Mouse (Mus musculus): Measurements from ENCODE around the gene Pla2r1.

Pla2r1 gene

DNA sequence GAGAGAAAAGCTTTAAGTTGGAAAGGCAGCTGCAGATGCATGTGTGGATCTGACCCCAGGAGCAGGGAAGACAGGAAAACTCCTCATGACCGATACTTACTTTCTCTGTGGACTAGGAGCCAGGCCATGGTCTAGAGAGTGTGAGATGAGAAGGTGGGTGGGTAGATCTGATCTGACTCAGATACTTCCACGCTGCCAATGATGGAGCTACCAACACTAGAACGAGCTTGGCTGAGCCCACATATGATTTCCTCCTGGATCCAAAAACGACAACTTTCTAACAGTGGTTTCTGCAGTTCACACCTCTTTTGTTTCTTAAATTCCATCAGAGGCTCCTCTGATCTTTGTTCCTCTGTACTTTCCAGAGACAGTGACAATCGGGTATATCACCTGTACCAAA, 151.4 kb downstream of the Pla2r1 start:
- DNase-seq = no peak

DNA sequence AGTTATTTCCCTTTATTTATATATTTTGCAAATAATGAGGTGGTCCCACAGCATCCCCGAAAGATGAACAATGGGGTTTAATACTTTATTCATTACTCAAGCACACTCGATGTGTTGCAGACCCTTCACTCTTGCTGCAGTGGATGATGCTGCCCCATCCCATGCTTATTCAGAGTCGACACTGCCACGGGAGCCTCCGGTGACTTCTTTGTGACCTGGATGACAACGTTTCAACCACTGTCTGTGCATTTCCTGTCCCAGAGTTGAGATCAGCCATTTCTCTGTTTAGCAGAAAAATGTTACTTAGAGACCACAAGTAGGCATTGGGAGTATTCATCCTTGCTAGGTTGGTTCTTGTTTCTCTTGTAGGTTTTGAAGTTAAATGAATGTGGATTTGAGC, 159.3 kb downstream of the Pla2r1 start:
- no peak for DNase-seq

- DNase-seq = no peak
These were observed 160.8 kb downstream of the Pla2r1 start for GRCm38 (mm10) chr2:60392286-60392685.

DNA sequence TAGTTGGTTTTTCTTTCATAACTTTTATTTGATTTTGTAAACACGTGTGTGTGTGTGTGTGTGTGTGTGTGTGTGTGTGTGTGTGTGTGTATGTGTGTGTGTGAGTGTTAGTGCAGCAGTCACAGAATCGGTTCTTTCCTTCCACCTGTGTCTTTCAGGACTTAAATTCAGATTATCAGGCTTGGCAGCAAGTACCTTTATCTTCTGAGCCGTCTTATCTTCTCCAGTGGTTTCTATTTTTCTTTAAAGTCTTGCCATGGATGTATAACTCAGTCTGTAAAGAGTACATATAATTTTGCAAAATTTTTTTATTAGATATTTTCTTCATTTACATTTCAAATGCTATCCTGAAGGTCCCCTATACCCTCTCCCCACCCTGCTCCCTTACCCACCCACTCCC, 165.7 kb downstream of the Pla2r1 start:
- no peak for DNase-seq

DNA sequence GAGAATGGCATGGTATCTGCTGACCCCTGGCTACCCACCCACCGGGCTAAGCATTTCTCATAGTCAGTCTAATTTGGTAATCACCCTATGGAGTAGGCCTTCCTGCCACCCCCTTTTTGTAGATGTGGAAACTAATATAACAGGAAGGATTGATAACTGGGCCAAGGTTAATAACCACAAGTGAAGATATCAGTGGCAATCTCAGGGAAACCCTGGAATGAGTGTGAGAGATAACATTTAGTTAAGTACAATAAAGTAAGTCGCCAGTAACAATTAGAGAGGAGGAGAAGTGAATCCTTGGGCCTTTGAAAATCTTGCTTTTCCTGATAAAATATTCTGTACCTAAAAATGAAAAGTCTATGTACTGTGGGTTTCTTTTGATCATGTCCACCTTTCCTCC, 166.3 kb downstream of the Pla2r1 start:
- DNase-seq = no peak

GRCm38 (mm10) chr2:60384763-60385085, 168.4 kb downstream of the Pla2r1 start:
- DNase-seq = no peak

DNA sequence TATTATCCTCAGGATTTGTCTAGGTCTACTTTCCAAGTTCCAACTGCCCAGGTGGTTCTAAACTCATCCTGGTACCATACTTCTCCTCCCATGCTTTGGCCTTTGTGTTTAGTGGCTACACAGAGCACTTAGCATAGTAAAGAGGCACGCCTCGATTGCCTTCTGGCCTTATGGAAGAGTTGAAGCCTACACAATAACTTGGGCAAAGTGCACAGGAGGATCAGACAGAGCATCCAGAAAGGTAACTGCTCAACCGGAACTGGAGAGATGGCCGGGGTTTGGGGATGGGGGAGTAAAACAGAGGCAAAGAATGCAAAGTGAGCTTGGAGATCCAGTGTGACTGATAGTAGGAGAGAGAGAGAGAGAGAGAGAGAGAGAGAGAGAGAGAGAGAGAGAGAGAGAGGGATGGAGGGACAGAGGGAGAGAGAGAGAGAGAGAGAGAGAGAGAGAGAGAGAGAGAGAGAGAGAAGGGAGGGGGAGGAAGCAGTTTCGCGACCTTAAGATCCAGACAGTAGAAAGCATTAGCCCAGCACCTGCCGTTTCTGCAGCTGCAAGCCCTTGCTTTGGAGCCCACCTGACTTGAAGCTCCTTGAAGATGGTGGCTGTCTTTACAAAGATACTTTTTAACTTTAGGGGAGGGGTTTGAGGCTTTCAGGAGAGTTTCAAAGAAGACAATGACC, 168.9 kb downstream of the Pla2r1 start:
- DNase-seq = peak; percentile 66

DNA sequence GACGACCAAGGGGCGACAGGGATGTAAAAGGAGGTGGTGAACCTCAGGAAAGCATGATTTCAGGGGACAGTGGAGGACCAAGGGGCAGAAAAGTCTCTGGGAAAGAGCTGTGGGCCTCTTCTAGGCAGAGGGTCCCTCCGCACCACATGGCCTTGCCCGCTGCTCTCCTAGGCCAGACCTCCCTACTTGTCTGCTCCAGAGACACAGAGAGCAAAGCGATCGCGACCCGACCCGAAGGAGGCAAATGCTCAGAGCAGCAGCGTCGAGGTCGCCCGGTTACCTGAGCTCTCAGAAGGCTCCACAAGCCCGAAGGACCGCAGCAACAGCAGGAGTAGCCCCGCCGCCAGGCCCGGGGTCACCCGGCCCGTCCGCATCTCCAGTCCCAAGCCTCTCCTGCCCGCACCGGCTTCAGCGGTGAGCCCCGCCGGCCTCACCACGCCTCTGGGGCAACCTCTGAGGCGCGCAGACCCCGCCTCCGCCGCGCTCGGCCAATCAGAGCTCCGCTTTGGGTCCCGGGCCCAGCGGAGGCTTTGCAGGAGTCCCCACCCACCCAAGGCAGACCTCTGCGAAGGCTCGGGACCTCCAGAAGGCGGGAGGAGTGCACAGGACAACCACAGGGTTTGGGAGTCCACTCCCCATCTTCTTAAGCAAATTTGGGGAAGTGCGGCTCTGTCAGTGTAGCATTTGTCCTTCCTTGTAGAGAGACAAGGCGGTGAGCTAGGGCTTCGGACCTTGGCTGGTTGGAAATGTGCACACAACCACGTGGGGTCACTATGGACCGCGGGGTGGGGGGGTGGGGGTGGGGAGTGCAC, 170.0 kb downstream of the Pla2r1 start, which contains the start of gene Ly75:
TSS of gene Ly75 (minus strand) at position 446 of the 812 bp plus-strand sequence.
- DNase-seq = peak; percentile 95

DNA sequence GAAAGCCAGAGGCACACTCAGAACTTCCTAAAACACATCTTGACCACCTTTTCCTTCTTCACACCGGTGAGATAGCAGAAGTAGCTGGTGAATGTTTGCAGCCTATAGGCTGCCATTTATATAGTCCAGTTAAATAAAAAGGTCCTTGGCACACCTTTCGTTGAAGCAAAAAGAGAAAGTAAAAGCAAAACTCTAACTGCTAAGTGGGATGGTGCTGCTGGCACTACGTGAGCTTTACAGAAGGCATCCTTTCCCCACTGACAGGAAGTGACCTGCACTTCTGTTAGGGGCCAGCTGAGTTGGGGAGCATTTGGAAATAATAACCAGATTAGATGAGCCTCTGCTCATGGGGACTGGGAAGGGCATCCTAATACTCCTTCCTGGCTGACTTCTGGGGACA, 170.8 kb downstream of the Pla2r1 start:
- DNase-seq = peak; percentile 12

DNA sequence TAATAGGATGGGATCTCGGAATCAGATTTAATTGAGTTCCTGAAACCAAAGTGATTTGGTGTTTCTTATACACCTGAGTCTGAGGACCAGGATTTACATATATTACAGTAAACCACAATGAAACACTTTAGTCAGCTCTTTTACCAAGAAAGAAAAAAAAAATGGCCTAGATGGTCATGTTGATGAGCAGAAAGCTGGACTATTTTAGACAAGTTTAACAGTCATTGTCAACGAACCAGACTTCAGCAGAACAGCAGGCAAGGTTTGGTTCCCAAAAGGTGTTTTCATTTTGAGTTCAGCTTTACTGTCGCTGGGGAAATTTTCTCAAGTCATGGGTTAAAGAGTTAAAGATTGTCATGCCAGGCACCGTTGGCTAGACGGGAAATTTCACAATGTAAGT, 175.8 kb downstream of the Pla2r1 start:
- DNase-seq = no peak

GRCm38 (mm10) chr2:60375608-60376107, 177.4 kb downstream of the Pla2r1 start:
- no peak for DNase-seq

DNA sequence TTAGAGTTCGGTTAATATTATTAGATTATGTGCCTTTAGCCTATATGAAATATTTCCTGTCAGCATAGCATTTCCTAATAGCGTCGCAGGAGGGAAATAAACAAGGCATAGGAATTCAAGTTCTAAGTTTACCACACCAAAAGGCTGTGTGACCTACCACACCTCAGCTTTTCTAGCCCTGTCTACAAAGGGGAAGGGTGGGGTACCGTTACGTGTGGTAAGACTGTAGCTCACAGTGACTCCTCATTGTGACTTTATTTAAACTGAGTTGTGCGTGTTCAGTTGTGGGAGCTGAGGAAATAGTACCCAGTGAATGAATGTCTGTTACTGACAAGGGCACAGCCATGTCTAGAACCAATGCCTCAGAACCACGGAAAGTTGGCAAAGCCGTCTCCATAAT, 178.0 kb downstream of the Pla2r1 start:
- no peak for DNase-seq

- DNase-seq = no peak
These were observed 182.9 kb downstream of the Pla2r1 start for GRCm38 (mm10) chr2:60370188-60370587.

DNA sequence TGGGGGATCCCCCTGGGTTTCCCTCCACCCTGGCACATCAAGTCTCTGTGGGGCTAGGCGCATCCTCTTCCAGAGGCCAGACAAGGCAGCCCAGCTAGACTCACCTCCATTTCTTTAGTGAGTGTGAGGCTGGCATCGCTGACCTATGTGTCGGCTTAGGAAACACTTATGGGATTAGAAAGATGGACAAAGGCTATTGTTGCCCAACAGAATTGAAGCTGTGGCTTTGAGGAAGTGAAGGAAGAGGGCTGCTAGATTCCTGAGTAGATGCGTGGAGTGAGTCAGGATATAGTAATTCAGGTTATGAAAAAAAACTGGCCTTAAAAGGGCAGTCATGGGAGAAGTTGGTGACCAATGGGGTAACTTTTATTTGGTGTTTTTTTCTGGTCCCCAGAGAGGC, 183.7 kb downstream of the Pla2r1 start:
- DNase-seq = no peak

GRCm38 (mm10) chr2:60367871-60368270, 185.2 kb downstream of the Pla2r1 start:
- no peak for DNase-seq

Measured in thymus, postnatal 14 days (tissue).